In the genomic region with DNA sequence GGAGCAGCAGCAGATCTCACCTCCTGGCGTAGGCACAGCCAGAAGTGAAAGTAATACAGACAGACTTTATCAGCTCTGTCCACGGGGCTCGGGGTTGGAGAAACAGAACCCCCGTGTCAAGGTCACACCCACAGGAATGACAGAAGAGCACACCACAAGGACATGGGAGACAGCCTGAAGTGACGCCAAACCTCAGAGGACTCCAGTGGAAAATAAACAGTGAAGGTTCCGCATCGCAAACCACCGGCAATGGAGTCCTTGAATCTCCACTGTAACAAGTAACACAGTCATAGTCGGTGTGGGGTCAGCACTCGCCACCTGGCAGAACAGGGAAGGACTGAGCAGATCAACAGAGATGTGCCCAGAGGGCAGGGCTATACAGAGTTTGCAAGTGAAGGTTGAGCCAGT, we compare ENCODE assay signal across 9 mouse cellular contexts. TPM values are rescaled to one million over a fixed set of nuclear protein-coding genes. Genes with fewer than 3 reads are reported as not detected.
DNase-seq lines count a peak whose midpoint lies in the region; ATAC-seq and TF ChIP-seq lines count a peak whose summit lies in the region.
"Had no signal": no experiment of that assay in that cellular context is flagged by ENCODE, and none has a peak within 500 bp of the region (broad histone marks: within the 10 kb centered on the region; RNA-seq: fewer than 3 reads in every experiment).

No protein-coding gene starts in this region.

- H3K36me3 ChIP-seq in kidney, embryonic 14.5 days (ENCODE audit: control insufficient read depth, insufficient read depth, low read length) = no peaks in the 10 kb centered on the region

- peak overlapping the region; percentile 48; the same call in 1 of the 2 replicates for H3K27ac ChIP-seq in kidney, embryonic 14.5 days (ENCODE audit: low read depth, low read length)
- H3K27ac ChIP-seq: layer of hippocampus, adult 2 months had no signal

- peak overlapping the region; percentile 46 for H3K4me3 ChIP-seq in lung, adult 2 months (replicated peaks; ENCODE audit: extremely low read depth, low read depth, low read length)
- H3K4me3 ChIP-seq in kidney, embryonic 14.5 days (ENCODE audit: low read length) = no peak overlapping the region
- H3K4me3 ChIP-seq: layer of hippocampus, adult 2 months had no signal

- TF ChIP-seq CTCF in lung, adult 2 months (IDR thresholded peaks at IDR 0.05; ENCODE audit: insufficient read depth, low read length) = no peak

- H3K27me3 ChIP-seq in kidney, embryonic 14.5 days (ENCODE audit: control insufficient read depth, insufficient read depth, low read length) = no peaks in the 10 kb centered on the region

- peak overlapping the region; percentile 19; the same call in 1 of the 2 replicates for H3K4me2 ChIP-seq in kidney, embryonic 14.5 days (replicated peaks; ENCODE audit: low read depth, low read length)

- H3K9me3 ChIP-seq in kidney, embryonic 14.5 days (ENCODE audit: control insufficient read depth, low read length) = no peaks in the 10 kb centered on the region

- TF ChIP-seq POLR2A in lung, adult 2 months (IDR thresholded peaks at IDR 0.05; ENCODE audit: borderline replicate concordance, extremely low read depth, low read depth, low read length) = no peak

- no peak overlapping the region for H3K9ac ChIP-seq in kidney, embryonic 14.5 days (ENCODE audit: low read depth, low read length)

- ATAC-seq in kidney, embryonic 14.5 days (ENCODE audit: low FRiP score, low TSS enrichment) = peak; percentile 51; the same call in 1 of the 2 replicates
- peak; percentile 32; the same call in 1 of the 2 replicates for ATAC-seq in monocyte, adult 5-6 weeks (replicated peaks; ENCODE audit: insufficient number of reproducible peaks, low FRiP score, low TSS enrichment, poor library complexity, severe bottlenecking)

- H3K4me1 ChIP-seq in lung, adult 2 months (ENCODE audit: control insufficient read depth, insufficient read depth, low read length) = peaks cover 6% of the 10 kb centered on the region; the same call in 1 of the 2 replicates
- peaks cover 45% of the 10 kb centered on the region for H3K4me1 ChIP-seq in kidney, embryonic 14.5 days (ENCODE audit: control insufficient read depth, insufficient read depth, low read length)

- WGBS in lung, adult 2 months = 17% methylated on average over 10 of the region's 10 CpGs
- WGBS in kidney, embryonic 14.5 days = 26% methylated on average over 10 of the region's 10 CpGs

- no peak for DNase-seq in lung, adult 2 months
- no peak for DNase-seq in lung, postnatal 10 days
- peak; percentile 51 for DNase-seq in adrenal gland, postnatal 14 days
- no peak for DNase-seq in frontal cortex, adult 2 months (ENCODE audit: extremely low spot score in 1 of 2, low spot score in 1 of 2)
- DNase-seq in urinary bladder, postnatal 25 days (ENCODE audit: low spot score) = no peak
- no peak for DNase-seq in right cerebral cortex, postnatal 4 days

RNA-seq across cellular contexts. Expression of gene Tns3, which starts 35.5 kb away (rescaled TPM):
- 160 and 164 TPM in 2 replicates for polyA plus RNA-seq in lung, adult 2 months (2012; rRNA removed)
- total RNA-seq in adrenal gland, postnatal 14 days (2021) = 36.9 and 38.4 TPM in 2 replicates
- polyA plus RNA-seq in kidney, embryonic 14.5 days (2014; fragmentation: Nextera tagmentation; extraction: Ambion mirVana) = 12.5 and 20.3 TPM in 2 replicates
- total RNA-seq in monocyte, adult 5-6 weeks (2017) = 6.3 to 8.1 TPM (median 6.5 TPM) in 3 replicates
- polyA plus RNA-seq in frontal cortex, adult 2 months (2012; rRNA removed) = 25.7 and 27.8 TPM in 2 replicates
